Mouse (Mus musculus) CD4-positive helper T cell, adult 2 months (primary cell): ENCODE data around the gene Rnaseh2b.

Experiments used
- DNase-seq: peaks from one replicate; pipeline ENCODE4 v3.0.0-alpha.2; 2012; ENCODE audit warnings: low read depth, missing footprints, low spot score

Rnaseh2b gene

DNA sequence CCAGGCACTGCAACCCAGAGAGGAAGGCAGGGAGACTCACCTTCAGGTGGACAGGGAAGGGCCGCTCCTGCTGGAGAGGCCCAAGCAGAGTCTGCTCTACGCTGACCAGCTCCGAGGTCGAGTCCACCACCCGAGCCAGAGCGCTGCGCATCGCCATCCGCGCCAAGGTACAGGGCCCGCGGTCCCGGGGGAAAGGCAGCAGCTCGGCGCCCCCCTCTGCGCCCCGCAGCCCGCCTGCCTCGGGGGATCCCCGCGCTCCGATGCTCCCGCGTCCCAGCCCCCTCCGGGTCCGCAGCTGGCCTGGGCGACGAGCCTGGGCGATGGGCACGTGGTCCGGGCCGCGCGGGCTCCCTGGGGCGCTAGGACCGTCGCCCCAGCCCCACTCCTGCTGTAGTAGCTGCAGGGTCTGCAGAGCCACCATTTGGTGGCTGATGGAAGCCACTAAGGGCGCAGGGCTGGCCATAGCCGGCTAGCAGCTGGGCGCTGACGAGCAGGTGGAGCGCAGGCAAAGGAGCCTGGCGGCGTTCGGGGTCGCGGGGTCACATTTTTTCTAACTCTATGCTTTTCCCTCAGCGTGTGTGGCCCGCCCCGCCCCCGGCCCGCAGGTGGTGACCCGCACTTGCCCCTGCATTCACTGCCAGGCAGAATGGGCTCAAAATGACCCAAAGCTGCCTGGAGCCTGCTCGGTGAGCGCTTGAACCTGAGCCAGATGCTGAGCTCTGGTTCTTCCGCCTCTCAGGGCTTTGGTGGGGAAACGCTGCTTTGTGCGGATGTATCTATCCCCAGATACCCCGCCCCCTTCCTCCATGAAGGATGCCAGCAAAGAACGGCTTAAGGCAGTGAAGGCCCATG is at the start of gene Rnaseh2b, which contains the start of gene Dleu7:
TSS of gene Rnaseh2b (plus strand) at position 102 of the 852 bp plus-strand sequence.
TSS of gene Dleu7 (minus strand) at position 560 of the 852 bp plus-strand sequence.
- DNase-seq = peak; percentile 44

- DNase-seq = no peak
Observed at GRCm38 (mm10) chr14:62243530-62243929, 48.9 kb upstream of the Rnaseh2b start.

DNA sequence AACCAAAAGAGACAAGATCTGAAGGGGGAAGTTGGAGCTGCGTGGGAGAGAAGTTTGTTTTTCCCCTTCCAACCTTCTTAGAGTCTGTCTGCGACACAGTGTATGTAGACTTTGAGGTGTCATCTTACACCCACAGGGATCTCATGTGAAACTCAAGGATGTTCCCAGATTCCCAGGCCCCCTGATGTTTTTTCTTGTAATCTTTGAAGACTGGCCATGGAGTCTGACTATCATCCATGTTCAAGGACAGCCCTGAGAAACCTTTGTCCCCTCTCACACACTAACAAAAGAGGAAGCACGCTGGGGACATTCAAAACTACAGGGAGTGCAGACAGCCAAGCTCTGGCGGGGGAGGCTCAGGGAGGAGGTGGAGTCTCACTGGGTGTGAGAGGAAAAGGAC is 46.8 kb upstream of the Rnaseh2b start:
- DNase-seq = no peak

GRCm38 (mm10) chr14:62248345-62248744 is 44.0 kb upstream of the Rnaseh2b start:
- no peak for DNase-seq

GRCm38 (mm10) chr14:62248796-62249195 is 43.6 kb upstream of the Rnaseh2b start:
- DNase-seq = no peak

DNA sequence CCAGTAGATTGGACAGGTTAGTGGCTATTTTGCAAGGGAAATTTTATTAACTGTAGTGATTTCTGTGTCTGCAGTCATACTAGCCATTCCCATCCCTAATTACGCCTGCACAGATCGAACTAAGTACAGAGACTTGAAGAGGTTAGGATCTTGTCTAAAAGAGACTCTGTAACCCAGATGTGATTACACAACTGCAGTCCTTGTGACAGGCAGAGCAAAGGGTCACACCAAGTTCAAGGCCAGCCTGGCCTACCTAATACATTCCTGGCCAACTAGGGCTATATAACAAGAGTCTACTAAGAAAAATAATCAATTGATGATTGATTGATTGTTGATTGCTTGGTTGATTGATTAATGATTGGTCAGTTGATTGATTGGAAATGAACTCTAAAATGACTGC is 43.1 kb upstream of the Rnaseh2b start:
- no peak for DNase-seq

GRCm38 (mm10) chr14:62250046-62250445 is 42.3 kb upstream of the Rnaseh2b start:
- no peak for DNase-seq

- peak; percentile 60 for DNase-seq
Observed at GRCm38 (mm10) chr14:62251999-62252398, 40.4 kb upstream of the Rnaseh2b start.

DNA sequence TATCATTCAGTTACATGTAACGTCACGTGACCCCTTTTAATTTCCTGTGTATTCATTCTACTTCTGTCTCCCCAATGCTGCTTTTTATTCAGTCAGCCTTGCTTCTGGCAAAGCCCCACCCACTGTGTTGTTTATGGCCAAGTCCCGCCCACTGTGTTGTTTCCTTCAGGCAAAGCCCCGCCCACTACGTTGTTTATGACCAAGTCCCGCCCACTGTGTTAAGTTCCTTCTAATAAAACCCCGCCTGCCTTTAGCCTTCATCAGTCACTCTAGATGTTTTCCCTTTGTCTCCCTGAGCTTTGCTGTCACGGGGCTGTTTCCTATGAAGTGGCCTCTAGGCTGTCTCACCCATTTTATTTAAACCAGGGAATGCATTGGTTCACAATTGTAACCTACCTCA is 38.0 kb upstream of the Rnaseh2b start:
- no peak for DNase-seq

DNA sequence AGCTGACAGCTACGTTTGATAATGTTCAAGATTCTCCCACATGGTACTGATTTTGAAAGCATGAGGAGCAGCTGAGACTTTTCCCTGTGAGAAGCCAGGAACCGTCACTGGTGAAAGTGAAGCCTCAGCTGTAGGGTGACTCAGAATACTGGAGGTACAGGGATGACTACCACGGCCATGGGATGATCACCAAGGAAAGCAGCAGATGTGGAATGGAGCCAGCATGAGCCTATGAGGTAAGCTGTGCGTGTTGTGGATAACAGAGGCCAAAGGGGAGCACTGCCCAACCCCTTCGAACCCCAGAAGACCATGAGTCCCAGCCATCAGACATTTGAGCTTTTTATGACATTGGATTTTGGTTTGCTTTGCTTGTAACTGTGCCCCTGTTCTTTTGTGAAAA is 36.3 kb upstream of the Rnaseh2b start:
- no peak for DNase-seq

- no peak for DNase-seq
Observed at GRCm38 (mm10) chr14:62258125-62258524, 34.3 kb upstream of the Rnaseh2b start.

- DNase-seq = no peak
Observed at GRCm38 (mm10) chr14:62258978-62259536, 33.3 kb upstream of the Rnaseh2b start.

DNA sequence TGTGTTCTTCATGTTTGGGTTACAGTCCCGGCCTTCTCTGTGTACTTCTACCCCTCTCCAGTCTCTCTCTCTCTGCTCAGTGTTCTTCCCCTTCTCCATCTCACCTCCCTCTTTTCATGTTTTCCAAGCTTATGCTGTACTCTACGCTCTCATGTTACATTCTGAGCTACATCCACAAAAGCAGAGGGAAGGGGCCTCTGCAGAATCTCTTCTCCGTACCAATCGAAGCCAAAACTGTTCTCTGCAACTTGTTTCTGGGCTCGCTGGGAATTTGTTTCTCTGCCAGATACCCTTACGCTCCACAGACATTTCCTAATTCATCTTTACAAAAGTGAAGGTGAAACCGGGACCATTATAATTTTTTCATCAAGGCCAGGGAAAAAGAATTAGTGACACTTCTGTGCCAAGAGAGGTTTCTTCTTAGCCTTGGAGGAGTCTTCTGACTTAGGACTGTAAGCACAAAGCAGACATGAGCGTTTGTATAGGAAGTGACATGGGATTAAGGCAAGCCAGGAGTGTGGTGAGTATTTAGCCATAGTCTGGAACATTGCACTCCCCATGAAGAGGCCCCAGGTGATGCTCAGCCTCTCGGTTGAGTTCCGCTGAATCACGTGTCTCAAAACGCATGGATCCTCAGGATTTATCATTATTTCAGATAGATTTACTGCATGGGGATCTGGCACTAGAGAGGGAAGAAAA is 21.5 kb upstream of the Rnaseh2b start:
- DNase-seq = no peak

DNA sequence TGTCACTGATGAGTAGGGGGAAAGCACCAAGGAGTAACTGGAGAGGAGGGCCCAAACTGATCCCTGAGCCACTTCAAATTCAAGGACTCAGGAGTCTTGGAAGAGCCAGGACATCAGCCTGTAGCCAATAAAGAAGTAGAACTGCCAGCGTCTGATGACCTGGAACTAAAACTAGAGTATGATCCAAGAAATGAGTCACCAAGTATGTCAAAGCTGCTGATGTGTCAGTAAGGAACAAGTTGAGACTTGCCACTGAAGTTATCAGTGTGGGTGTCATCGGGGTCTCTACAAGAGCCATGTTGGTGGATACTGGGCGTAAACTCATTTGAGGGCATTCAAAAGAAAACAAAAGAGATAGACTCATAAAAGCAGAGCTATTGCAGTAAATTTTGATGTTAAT is 18.8 kb upstream of the Rnaseh2b start:
- DNase-seq = no peak

DNA sequence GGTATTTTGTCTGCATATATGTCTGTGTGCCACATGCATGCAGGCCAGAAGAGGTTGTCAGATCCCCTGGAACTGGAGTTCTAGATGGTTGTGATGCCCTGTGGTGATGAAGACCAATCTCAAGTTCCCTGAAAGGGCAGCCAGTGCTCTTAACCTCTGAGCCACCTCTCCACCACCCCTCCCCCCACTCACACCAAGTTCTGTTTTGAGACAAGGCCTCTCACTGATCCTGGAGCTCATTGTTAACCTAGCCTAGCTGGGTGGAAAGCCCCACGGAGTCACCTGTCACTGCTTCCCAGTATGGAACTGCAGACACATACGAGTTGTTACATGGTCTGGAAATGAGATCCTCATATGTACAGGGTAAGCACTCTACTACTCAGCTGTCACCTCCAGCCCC is 9.4 kb upstream of the Rnaseh2b start:
- no peak for DNase-seq

DNA sequence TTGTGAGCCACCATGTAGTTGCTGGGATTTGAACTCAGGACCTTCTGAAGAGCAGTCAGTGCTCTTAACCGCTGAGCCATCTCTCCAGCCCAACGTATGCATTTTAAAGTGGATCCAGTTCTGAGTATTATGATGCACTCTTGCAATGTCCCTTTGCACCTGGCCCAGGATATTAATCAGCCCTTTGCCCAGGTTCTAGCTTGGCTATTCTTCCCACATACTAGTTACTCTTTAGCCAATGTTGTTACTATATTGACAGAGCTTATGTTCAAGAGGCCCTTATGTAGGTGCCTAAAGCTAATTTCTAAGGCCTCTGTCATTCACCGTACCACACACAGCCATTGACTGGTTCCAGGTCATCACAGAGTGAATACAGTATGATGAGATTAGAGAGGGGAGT is 3.7 kb upstream of the Rnaseh2b start:
- DNase-seq = no peak

- no peak for DNase-seq
Observed at GRCm38 (mm10) chr14:62291406-62291987, 892 bp upstream of the Rnaseh2b start.

DNA sequence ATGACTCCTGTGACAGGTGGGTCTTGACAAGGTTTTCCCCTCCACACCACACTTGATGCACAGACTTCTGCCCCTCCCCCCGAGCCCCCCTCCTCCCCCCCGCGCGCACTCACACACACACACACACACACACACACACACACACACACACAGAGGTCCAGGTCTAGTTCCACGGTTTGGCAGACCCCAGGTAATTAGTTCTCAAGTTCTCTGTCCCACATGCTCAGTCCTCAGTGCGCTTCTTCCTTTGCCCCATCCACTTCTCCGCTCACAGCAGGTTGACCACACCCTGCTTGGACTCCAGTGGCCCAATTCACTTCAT is 262 bp upstream of the Rnaseh2b start:
- no peak for DNase-seq

GRCm38 (mm10) chr14:62298808-62299207 is 6.4 kb downstream of the Rnaseh2b start:
- DNase-seq = no peak

GRCm38 (mm10) chr14:62300031-62300430 is 7.6 kb downstream of the Rnaseh2b start:
- no peak for DNase-seq

DNA sequence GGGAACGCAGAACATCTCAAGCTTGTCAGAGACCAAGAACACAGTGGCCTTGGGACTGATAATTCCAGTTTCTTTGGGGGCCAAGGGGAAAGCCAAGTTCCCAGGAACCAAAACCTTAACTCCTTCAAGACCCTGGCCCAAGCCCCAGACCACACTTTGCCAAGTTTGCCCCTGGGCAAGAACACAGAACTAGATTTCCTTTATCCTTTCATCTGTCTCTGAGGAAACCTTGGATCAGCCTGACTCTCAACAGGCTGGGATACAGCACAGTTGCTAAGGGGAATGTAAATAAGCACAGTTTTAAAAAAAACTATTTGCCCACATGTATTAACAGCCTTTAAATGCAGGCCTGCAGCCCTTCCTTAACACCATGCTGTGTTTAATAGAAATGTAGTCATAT is 15.2 kb downstream of the Rnaseh2b start:
- no peak for DNase-seq

DNA sequence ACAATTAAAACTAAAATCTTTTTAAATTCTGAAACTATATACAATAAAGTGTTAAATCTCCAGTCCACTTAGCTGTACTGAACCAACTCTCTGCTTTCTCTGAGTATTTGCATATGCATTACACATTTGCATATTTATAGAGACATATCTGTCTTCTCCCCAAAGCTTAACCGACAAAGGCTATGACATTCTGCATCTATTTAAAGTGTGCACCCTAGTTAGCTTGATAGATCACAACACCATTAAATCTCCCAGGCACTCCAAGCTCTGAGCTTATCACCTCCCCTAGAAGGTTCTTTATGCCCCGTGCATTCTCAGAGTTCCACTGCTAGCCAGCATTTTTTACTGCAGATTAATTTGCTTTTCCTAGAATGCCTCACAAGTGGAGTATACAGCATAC is 16.6 kb downstream of the Rnaseh2b start:
- DNase-seq = no peak
